Mouse (Mus musculus) v-Abl transformed pro-B cells (cell line): ENCODE measurements around the gene Dcun1d4.

Experiments
- in situ Hi-C, 2 experiments: fragments of 400-800 bp; cut with MboI; formaldehyde crosslinking; loops; one replicate each; pipeline ENCODE4 v1.15.1; 2025; ENCODE audit not compliant: unreplicated experiment in 2 of 2

Gene Dcun1d4

GRCm38 (mm10) chr5:73539848-73540510 lies 59.2 kb downstream of the Dcun1d4 start:
- in situ Hi-C loops, result no loop called here

- in situ Hi-C loops, result no loop called here
These were observed 59.7 kb downstream of the Dcun1d4 start for GRCm38 (mm10) chr5:73540511-73540871.

DNA sequence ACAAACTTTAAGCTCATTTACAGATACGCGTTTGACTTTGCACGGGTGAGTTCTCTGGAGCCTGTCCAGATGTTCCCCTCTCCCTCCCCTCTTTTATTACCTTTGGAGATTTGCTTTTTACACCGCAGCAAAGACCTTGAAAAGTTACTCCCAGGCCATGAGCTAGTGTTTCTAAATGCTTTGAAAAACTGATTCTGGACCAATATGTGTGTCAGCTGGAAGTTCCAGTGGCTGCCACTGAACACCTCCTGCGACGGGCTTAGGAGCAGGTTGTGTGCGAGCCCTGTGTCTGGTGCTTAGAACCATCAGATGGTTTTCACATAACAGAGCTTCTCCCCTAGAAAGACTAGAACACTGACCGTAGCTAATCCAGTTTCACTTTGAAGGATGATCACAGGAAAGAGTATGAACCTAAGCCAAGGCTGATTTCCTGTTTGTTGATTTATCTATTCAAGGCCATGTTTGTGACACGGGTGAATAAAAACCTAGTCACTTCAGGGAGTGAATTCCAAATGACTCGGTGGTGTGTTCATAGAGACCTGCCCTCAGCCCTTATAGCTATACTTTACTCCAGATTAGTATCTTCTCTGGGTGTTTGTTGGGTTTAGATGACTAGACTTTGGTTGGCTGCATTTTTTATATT lies 63.4 kb downstream of the Dcun1d4 start:
- in situ Hi-C loops, result no loop called here

DNA sequence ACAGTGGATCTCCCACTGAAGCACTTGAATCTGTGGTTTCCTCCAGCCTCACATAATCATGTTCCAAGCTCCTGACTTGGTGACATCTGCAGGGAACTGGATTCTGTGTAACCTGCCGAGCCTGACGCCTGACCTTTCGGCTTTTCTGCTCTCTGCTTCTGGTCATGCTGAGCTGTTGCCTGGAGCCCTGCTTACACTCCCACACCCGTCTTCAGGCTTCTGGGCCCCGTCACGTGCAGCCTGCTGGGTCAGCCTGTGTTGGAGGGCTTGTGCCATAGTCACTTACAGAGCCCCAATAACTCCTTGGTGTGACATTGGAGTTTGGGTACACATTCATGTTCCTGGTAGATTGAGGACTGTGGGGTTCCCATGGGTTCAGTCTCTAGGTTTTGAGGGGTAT lies 64.8 kb downstream of the Dcun1d4 start:
- in situ Hi-C loops, result no loop called here

GRCm38 (mm10) chr5:73547252-73547651 lies 66.5 kb downstream of the Dcun1d4 start:
- in situ Hi-C loops, result no loop called here

DNA sequence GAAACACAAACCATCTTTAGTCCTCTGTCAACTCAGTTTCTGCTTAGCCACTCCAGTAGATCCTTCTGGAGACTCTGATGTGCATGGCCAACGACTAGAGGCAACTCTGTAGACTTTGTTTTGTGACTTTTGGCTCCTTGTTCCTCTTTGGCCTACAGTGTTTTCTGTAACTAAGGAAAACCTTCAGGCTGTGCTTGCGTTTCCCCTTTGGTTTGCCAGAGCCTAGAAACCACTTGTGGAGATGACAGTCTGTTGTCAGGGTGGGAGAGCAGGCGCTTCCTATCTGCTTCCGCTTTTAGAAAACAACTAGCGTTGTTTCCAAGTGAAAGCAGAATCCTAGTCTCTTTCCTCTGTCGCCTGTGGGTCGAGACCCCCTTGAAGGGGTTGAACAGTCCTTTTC lies 67.4 kb downstream of the Dcun1d4 start:
- in situ Hi-C loops, result no loop called here

GRCm38 (mm10) chr5:73548838-73549237 lies 68.0 kb downstream of the Dcun1d4 start:
- in situ Hi-C loops, result no loop called here

- in situ Hi-C loops, result no loop called here
These were observed 71.0 kb downstream of the Dcun1d4 start for GRCm38 (mm10) chr5:73551836-73552235.

DNA sequence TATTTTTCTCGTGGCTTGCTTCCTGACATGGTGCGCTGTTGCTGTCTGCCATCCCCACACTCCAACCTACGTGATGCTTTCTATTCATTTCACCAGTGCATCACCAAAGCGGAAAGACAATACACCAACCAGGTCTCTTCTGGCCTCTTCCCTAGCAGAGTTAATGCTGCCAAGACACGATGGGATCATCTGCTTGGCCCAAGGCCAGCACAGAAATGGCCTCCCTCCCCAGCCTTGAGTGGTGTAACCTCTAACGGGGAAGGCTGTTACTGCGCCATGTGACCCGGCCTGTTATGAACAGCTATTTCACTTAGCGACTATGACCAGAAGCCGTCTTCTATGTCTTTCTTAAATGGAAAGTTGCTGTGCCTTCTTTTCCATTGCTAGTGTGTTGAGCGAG lies 73.1 kb downstream of the Dcun1d4 start:
- in situ Hi-C loops, result no loop called here

- in situ Hi-C loops, result no loop called here
These were observed 74.5 kb downstream of the Dcun1d4 start for GRCm38 (mm10) chr5:73555096-73555852.

DNA sequence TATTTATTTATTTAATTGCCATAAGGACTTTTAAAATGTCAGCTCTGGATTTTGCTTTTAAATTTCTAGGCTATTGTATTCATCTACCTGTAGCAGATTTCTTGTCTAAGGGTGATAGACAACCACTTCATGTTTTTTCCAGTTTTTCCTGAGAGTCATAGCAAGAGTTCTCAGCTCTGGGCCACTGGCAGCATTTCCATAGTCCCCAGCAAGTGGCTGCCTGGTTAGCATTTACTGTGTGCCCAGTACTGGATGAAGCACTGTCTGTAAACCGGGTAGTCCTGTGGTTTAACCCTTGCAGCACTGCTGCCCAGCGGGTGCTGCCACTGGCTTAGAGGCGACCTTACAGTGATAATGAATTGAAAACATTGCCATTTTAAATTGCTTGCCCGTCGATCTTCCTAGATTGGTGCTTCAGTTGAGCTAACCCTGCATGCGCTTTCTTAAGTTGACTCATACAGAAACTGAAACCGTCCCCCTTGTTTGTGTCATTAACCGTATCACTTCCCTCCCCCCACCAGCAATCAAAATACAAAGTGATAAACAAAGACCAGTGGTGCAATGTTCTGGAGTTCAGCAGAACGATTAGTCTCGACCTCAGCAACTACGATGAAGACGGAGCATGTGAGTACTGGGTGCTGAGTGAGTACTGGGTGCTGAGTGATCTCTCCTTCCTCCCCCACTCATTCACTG lies 76.1 kb downstream of the Dcun1d4 start:
- in situ Hi-C loops, result no loop called here

DNA sequence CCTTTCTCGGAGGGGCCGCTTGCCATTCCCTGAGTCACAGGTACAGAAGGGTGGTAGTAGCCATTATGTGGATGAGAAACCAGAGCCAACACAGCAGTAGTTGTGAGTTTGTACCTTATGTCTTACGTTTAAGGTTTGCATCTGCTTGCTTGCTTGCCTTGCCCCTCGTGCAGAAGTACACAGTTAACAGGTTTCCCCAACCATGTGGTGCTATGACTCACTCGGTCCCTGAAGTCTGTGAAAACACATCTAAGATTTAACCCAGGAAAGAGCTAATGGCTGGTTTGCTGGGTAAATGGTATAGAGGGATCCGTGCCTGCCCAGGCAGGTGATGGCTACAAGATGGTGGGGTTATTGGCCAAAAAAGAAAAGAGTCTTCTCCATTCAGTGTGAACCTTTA lies 78.0 kb downstream of the Dcun1d4 start:
- in situ Hi-C loops, result no loop called here

- in situ Hi-C loops, result no loop called here
These were observed 83.2 kb downstream of the Dcun1d4 start for GRCm38 (mm10) chr5:73564038-73564437.

- in situ Hi-C loops, result no loop called here
These were observed 85.3 kb downstream of the Dcun1d4 start for GRCm38 (mm10) chr5:73566119-73566518.

GRCm38 (mm10) chr5:73566892-73567291 lies 86.1 kb downstream of the Dcun1d4 start:
- in situ Hi-C loops, result no loop called here

DNA sequence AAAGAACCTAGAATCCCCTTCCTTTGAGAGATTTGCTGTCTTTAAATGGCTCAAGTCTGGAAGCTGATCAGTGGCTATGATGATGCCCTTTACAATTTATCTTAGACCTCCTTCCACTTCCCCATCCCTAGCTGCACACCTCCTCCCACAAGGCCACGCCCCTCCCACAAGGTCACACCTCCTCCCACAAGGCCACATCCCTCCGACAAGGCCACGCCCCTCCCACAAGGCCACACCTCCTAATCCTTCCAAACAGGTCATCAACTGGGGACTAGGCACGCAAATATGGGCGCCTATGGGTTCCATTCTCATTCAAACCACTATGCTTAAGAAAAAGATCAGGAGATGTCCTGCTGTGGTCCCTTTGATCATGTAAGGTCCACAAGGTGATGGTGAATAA lies 88.4 kb downstream of the Dcun1d4 start:
- in situ Hi-C loops, result no loop called here

- in situ Hi-C loops, result no loop called here
These were observed 90.8 kb downstream of the Dcun1d4 start for GRCm38 (mm10) chr5:73571395-73572156.

DNA sequence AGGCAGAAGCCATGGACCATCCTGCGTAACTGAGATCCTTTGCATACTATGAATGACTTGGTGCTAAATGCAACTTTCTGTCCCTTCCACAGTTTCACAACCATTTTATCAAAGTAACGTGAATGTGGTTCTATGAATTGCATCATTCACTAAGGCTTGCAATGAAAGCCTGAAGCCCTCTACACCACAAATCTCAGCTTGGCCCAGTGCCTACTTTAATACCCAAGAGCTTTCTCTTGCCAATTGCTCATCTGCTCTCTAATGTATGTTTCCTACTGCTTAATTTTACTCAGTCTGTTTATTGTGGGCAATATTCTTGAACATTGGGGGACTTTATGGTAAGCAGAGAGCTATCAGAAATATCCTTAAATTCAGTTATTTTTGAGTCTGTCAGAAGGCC lies 92.0 kb downstream of the Dcun1d4 start:
- in situ Hi-C loops, result no loop called here

- in situ Hi-C loops, result no loop called here
These were observed 93.0 kb downstream of the Dcun1d4 start for GRCm38 (mm10) chr5:73573789-73574188.

- in situ Hi-C loops, result no loop called here
These were observed 93.8 kb downstream of the Dcun1d4 start for GRCm38 (mm10) chr5:73574616-73575015.

GRCm38 (mm10) chr5:73576708-73577107 lies 95.9 kb downstream of the Dcun1d4 start:
- in situ Hi-C loops, result no loop called here
